Mouse (Mus musculus): ENCODE data around the gene Ncapd2. TPM values are rescaled to one million over a fixed set of nuclear protein-coding genes. Genes with fewer than 3 reads are reported as not detected.
A peak's percentile ranks its signal among the peaks of the same experiment; 100 is the strongest.
"Not testable (repeated sequence)": the region's sequence is repeated elsewhere in the genome, so short reads cannot be mapped to it uniquely, and the experiment has no call there.

Gene Ncapd2
- total RNA-seq, 2 experiments from 2014 or later = 6.5 to 8.2 TPM

DNA sequence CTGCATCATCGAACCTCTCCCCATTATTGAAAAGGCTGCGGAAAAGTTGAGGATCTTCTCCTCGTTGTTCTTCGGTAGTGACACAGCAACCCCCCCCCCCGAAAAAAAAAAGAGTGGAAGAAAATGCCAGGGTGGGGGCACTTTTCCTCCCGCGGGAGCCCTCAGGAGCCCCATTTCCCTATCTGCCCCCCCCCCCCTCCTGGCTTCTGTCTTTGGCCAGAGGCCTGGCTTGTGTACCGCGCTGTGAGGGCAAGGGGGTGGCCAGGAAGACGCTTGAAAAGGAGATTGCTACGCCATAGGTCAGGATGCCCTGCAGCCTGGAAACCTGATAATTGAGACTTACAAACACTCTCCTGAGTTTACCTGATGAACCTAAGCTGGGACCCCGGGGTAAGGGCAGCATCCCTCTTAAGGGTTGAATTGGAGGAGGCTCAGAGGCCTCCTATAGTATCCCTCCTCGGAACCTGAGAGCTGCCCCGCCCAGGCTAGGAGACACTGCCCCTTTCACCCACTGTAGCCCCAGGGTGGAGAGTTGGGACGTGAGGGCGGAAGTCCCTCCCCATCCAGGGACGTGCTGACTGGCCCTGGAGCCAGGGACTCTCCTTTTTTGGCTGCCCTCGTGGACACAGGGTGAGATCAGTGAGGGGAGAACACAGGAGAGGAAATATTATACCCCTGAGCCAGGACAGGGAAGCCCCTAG lies 25.3 kb downstream of the Ncapd2 start, which contains the start of gene Gapdh:
Gene Gapdh, minus strand, starts transcription at position 417 of the 701 bp plus-strand sequence.
- peak; percentile 95 for DNase-seq (ENCODE audit: low spot score)

DNA sequence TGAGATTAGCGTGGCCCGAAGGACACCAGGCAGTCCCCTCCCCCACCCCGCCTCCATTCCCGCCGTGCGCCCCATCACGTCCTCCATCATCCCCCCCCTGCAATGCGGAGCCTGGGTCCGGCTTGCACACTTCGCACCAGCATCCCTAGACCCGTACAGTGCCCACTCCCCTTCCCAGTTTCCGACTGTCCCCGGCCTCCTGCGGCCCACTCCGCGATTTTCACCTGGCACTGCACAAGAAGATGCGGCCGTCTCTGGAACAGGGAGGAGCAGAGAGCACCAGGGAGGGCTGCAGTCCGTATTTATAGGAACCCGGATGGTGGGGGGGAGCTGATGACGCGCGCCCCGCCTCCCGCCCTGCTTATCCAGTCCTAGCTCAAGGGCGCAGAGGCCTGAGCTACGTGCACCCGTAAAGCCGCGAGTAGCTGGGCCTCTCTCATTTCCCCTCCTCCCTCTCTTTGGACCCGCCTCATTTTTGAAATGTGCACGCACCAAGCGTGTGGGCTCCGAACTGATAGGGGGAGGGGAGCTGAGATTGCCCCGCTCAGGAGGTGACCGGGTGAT lies 26.1 kb downstream of the Ncapd2 start:
- DNase-seq (ENCODE audit: low spot score) = peak; percentile 98

- peak; percentile 63 for DNase-seq (ENCODE audit: low spot score)
Observed at GRCm38 (mm10) chr6:125164672-125165327, 26.7 kb downstream of the Ncapd2 start.

GRCm38 (mm10) chr6:125163801-125164657 lies 27.5 kb downstream of the Ncapd2 start:
- DNase-seq (ENCODE audit: low spot score) = peak; percentile 88

GRCm38 (mm10) chr6:125162615-125163305 lies 28.7 kb downstream of the Ncapd2 start:
- not testable (repeated sequence) for DNase-seq (ENCODE audit: low spot score)

GRCm38 (mm10) chr6:125161971-125162370 lies 29.5 kb downstream of the Ncapd2 start:
- peak; percentile 69 for DNase-seq (ENCODE audit: low spot score)

DNA sequence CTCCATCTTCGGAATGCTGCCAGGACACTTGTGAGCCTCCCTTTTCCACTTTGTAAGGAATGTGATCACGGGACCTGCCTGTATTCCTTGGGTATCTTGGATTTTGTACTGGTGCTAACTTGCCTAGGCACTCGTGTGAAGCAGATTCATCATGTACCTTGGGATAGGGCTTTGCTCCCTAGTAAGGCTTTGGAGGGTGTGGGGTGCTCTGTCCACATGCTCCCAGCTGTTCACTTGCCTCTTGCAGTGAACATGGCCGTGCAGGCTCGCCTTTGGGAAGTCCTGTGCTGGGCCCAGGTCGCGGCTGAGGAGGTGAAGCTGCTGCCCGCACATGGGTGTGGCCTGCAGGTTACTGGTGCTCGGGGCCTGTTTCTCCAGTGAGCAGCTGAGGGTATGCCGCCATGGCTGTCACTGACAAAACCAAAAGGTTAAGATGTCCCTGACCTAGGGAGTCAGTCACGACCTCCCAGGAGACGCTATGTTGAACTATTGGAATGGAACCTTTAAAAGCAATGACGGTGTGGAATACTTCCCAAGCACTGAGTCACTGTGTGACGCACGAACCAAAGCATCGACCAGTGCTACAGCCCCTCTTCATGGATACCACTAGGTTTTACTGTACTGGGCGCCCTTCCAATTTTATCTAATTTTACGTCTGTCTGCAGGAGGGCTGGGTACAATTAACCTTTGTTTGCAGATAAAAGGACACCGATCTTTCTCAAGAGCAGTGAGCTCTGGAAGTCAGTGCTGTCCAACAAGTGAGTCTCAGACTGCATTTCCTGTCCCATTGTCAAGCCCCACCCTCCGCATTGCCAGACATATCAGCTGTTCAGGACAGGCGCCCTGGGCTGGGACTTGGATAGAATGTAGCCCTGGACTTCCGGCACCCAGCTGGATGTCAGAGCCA lies 30.4 kb downstream of the Ncapd2 start:
- peak; percentile 70 for DNase-seq (ENCODE audit: low spot score)

DNA sequence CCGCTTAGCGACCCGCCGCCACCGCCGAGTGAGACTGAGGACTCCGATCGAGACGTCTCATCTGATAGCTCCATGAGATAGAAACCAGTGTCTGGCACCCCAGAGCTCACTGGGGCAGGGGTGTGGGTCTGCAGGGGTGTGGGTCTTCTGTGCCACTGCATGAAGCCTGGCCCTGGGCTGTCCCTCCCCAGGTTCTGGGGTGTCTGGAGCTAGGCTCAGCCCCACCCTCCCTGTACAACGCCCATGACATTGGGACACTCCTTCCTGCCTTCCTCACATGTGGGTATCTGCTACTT lies 31.0 kb downstream of the Ncapd2 start:
- DNase-seq (ENCODE audit: low spot score) = no peak

DNA sequence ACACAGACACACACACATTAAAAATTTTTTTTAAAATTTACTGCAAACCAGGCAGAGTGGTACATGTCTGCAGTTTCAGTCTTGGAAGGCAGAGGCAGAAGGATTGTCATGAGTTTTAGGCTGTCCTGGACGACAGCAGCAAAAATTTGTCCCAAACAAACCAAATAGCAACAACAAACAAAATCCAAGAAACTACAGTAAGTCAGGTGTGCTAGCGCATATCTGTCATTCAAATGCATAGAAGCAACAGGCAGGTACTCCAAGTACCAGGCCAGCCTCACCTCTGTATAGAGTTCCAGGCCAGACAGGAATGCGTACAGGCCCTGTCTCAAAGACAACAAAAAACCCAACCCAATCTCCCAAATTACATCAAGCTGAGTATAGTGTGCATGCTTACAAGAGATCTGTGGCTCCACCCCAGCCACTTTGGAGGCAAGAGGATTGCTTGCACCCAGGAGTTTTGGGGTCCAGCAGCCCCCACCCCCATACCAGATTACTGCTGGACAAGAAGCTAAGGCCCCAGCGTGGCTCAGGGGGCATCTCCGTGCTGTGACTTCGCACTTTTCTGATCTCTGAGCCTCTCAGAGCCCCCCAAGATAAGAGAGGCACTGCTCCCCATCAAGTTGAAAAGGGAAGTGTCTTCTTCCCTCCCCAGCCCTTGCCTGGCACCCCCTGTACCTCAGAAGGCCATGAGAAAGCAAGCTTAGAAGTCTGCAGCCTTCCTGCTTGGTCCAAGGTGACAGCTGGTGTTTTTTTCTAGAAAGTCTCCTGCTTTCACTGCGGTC lies 31.5 kb downstream of the Ncapd2 start:
- no peak for DNase-seq (ENCODE audit: low spot score)

GRCm38 (mm10) chr6:125158944-125159492 lies 32.5 kb downstream of the Ncapd2 start:
- no peak for DNase-seq (ENCODE audit: low spot score)

- DNase-seq (ENCODE audit: low spot score) = no peak
Observed at GRCm38 (mm10) chr6:125156903-125157614, 34.4 kb downstream of the Ncapd2 start.

- DNase-seq (ENCODE audit: low spot score) = no peak
Observed at GRCm38 (mm10) chr6:125156491-125156890, 35.0 kb downstream of the Ncapd2 start.

- no peak for DNase-seq (ENCODE audit: low spot score)
Observed at GRCm38 (mm10) chr6:125155262-125155661, 36.2 kb downstream of the Ncapd2 start.

- DNase-seq (ENCODE audit: low spot score) = no peak
Observed at GRCm38 (mm10) chr6:125154550-125154949, 37.0 kb downstream of the Ncapd2 start.

DNA sequence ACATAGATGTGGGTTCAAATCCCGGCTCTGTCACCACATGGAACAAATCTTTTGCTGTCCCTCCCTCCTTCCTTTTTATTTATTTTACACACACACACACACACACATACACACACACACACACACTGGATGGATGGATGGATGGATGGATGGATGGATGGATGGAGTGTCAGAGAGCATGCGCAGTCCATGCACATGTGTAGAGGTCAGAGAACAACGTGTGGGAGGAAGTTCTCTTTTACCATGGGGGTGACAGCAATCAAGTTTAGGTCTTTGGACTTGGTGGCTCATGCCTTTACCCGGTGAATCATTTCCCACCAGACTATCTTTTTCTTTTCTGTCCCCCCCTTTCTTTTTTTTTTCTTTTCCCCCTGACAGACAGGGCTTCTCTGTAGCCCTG lies 37.8 kb downstream of the Ncapd2 start:
- no peak for DNase-seq (ENCODE audit: low spot score)

DNA sequence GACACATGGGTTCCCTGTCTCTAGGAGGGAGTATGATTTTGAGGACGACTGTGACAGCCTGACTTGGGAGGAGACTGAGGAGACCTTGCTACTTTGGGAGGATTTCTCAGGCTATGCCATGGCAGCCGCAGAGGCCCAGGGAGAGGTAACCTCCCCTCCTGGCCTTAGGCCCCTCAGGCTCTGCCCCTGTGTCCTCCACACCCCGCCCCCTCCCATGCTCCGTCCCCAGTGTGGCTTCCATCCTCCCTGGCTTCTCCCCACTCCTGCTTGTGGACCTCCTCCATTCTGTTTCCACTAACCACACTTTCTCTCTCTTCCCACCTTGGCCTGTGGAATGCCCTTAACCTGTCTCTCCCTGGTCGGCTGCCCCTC lies 38.5 kb downstream of the Ncapd2 start:
- DNase-seq (ENCODE audit: low spot score) = no peak

DNA sequence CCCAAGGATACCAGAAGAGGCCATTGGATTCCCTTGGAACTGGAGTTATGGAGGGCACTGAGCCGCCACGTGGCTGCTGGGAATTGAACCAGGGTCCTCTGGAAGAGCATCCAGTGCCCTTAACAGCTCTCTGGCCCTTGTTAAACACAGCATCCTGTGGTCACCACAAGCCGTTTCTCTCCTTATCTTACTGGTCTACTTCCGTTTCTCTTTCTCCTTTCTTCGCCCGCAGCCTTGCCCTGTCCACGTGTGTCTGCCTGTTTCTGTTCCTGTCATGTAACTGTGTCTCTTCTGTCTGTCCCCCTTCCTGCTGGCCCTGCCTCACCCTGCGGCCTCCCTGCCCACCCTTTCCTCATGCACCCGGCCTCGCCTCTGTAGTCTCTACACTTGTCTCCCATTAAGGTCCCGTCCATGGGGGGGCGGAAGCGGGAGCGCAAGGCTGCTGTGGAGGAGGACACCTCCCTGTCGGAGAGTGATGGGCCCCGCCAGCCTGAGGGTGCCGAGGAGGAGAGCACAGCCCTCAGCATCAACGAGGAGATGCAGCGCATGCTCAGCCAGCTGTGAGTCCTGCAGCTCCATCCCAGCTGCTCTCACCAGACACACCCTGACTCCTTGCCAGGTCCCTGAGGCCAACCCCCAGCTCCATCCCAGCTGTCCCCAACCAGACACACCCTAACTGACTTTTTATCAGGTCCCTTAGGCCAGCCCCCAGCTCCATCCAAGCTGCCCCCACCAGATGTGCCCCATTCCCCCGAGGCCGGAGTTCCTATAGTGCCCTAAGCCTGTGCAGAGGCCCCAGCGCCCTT lies 39.1 kb downstream of the Ncapd2 start:
- DNase-seq (ENCODE audit: low spot score) = peak; percentile 68

- DNase-seq (ENCODE audit: low spot score) = no peak
Observed at GRCm38 (mm10) chr6:125149569-125149950, 41.9 kb downstream of the Ncapd2 start.

All from gastrocnemius, adult 18-20 months (tissue).